Mouse (Mus musculus) kidney, adult 8-10 months (tissue): ENCODE data around the gene Ctrl.
A peak's percentile ranks its signal among the peaks of the same experiment; 100 is the strongest.

Source experiments
- DNase-seq, 2 experiments: peaks; one replicate each; pipeline ENCODE4 v3.0.0; 2022

Gene Ctrl

GRCm38 (mm10) chr8:105937496-105938305 is 4.0 kb upstream of the Ctrl start:
- peak in 1 of 2 experiments; percentile 45 for DNase-seq

- DNase-seq: peak; percentile 94 to 95
These were observed 3.3 kb upstream of the Ctrl start for GRCm38 (mm10) chr8:105936866-105937475.

- DNase-seq: no peak
These were observed 2.4 kb upstream of the Ctrl start for GRCm38 (mm10) chr8:105935863-105936603.

DNA sequence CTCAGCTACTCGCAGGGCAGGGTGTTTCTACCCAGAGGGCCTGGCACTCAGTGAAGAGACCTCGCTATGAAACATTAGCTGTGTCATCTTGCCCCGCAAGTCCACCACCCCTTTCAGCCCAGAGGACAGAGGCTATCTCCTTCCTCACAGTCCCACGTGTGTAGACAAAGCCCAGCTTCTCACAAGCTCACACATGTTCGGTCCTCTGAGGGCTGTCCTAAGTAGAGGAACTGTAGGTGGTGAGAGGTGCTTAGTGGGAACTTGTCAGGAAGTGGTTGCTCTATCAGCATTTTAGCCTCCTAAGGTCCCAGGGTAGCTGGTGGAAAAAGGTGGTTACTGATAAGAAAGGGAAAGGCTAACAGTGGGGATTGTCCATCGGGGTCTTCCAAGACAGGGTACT is 1.4 kb upstream of the Ctrl start:
- DNase-seq: no peak

DNA sequence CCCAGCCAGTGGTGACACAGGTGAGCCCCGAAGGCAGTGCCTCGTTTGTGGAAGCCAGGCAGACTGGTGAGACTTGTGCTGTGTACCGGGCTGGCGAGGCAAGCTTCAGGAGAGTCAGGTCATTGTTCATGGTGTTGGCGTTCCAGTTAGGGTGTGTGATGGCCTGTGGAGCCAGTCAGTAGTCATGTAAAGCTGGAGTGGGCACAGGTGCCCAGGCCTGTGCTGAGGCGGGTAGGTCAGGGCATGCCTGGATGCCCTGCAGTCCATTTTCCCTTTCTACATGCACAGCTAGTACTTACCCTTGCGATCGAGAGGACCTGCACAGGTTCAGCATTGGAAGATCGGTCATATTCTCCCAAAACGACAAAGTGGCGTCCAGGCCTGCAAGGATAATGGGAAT is 1.1 kb downstream of the Ctrl start:
- DNase-seq: no peak

DNA sequence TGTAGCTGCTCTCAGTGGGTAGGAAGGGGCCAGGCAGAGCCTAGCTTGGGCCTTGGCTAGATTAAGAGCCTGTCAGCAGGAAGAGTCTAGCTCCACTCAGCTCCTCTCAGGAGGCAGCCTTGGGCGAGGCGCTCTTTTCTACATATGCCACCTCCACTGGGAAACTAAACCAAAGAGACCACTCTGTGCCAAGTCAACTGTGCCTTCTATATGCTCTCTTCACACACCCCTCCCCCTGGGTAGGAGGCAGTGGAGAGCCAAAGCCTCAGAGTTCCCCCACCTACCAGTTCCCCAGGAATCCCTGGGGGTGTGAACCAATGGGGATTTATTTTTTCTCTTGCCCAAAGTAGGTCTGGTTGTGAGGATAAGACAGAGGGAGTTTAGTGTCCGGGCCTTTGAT is 2.4 kb downstream of the Ctrl start:
- DNase-seq: no peak

GRCm38 (mm10) chr8:105930602-105931001 is 3.1 kb downstream of the Ctrl start:
- DNase-seq: peak; percentile 56 to 82

GRCm38 (mm10) chr8:105925123-105925522 is 8.5 kb downstream of the Ctrl start:
- DNase-seq: no peak

DNA sequence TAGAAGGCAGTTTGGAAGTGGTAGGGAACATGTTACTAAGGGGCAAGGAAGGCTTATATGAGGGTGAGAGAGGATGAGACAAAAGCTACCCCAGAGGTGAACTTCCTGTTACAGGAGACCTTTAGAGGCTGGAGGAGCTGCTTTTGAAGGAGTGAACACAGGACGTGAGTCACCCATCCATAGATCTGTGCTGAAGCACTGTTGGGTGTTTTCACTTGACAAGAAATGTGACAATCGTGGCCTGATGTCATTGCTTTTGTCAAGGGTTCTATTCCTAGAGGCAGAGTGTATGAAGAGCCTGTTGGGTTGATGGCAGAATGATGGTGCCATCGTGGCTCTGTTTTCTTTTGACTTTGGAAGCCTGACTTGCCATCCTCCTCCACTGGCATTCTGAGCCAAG is 14.3 kb downstream of the Ctrl start:
- no peak for DNase-seq

DNA sequence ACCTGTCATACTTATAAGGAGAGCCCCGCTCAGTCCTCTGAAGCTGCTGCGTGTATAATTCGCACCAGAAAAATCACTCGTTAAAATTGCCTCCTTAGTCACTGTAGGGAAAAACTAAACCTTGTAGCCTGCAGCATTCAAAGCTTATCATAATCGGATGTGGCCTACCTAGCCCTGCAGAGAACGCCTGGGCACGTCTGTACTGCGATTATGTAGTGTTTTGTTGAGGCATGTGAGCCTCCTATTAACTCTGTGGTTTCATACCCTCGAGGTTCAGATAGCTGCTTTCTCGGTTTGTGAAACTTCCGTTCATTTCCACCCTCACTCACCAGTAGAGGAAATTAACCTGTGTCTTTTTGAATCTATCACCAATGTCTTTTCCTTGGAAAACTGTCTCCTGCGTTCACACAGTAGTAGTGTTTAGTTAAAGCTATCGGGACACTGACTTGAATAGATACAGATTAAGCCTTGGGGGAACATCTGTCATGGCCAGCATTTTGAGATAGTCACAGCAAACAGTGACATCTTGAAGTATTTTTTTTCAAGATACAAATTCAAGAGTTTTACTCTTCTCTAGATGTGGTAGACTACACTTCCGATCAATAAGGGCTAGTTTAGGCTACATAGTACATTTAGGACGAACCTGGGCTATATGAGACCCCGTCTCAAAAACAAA is 32.6 kb downstream of the Ctrl start:
- DNase-seq: no peak

DNA sequence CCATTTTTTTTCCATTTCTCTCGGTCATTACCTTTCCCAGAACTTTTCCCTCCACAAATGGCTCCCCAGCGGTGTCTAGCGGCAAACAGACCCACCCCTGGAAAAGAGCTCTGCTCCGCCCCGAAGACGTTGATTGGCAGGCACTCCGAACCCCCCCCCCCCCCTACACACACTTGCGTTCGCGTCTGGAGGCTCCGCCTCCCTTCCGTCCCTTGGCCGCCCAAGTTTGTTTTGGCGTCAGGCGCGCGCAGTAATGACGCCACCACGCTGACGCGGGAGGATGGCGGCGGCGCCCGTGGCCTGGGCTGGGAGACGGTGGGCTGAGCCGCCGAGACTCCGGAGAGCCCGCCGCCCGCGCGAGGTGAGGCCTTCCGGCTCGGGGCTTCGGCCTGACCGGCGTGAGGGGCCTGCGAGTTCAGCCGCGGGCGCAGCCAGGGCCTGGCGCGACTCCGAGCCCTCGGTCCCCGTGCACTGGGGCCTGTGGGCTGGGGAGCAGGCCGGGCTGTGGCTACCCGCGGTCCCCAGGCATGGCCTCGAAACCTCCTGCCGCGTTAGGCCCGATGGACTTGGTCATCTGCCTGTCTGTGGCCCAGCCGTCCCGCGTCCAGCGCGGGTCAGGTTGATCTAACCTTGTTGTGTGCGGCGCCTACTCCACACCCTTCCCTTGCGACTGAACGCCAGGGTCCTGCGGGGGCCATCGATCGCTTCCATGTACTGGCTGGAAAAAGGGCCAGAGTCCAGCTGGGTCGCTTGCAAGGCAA is 33.3 kb downstream of the Ctrl start, which contains the start of gene Pskh1:
Gene Pskh1, plus strand, starts transcription at position 262 of the 761 bp plus-strand sequence.
- DNase-seq: peak; percentile 84 to 91

DNA sequence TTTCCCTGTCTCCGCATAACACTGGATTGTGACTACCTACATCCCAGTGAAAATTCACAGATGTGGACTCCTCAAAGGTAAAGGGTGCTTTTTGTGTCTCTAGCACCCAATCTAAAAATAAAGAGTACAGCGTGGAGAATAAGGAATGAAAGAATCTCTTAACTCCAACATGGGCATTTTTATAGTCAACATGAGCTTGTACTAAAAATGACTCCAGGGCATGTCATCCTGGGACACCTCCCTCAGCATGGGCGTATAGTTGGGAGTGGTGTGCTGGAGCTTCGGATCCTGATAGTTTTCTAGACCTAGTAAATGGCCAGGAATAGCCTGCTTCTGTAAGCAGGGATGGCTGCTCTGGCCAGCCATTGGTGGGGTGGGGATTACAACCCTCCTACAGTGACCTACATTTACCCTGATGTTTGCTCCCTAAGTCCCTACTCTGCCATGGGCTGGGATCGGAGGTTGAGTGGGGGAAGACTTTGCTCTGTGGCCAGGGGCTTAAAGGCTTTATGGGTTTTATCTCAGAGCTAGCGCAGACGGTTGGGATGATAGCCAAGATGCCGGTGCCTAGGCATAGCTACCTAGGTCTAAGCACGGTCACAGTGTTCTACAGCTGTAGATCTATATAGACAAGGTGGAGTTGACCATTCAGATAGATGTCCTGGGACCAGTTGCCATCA is 35.7 kb downstream of the Ctrl start:
- no peak for DNase-seq

GRCm38 (mm10) chr8:105893339-105893738 is 40.3 kb downstream of the Ctrl start, which contains the start of gene Nrn1l:
Nrn1l (plus strand) TSS chr8:105893567.
- DNase-seq: peak; percentile 72 to 73

GRCm38 (mm10) chr8:105892432-105892831 is 41.2 kb downstream of the Ctrl start:
- DNase-seq: peak in 1 of 2 experiments; percentile 30

DNA sequence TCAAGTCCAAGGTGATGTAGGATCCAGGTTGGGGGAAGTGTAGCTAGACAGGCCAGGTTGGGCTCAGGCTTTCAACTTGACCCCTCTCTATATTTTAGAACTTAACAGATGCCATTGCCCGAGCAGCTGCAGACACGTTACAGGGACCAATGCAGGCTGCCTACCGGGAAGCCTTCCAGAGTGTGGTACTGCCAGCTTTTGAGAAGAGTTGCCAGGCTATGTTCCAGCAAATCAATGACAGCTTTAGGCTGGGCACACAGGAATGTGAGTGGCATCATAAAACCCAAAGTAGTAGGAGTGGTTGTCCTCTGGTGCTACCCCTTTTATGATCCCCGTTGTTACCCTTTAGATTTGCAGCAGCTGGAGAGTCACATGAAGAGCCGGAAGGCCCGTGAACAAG is 42.8 kb downstream of the Ctrl start:
- no peak for DNase-seq

- no peak for DNase-seq
These were observed 43.8 kb downstream of the Ctrl start for GRCm38 (mm10) chr8:105889756-105890465.
